Mouse (Mus musculus) embryonic facial prominence, embryonic 11.5 days (tissue): ENCODE measurements around the gene Klhdc8b. TPM values are rescaled to one million over a fixed set of nuclear protein-coding genes. Genes with fewer than 3 reads are reported as not detected.

Source experiments
- ATAC-seq: fragments of 200-750 bp; cut with Nextera tagmentation; replicated peaks from 2 replicates; pipeline ENCODE4 v1.8.0; 2017; ENCODE audit warnings: low read depth; ENCODE audit not compliant: insufficient number of reproducible peaks, low FRiP score, low TSS enrichment
- DNase-seq: peaks from one replicate; pipeline ENCODE4 v3.0.0-alpha.2; 2015; ENCODE audit warnings: low spot score
- H3K27ac ChIP-seq: fragments of 300-500 bp; sonication (generic); replicated peaks from 2 replicates; pipeline ENCODE4 v1.5.1; 2014; ENCODE audit warnings: mild to moderate bottlenecking, low read depth, low read length, control low read depth
- H3K27me3 ChIP-seq: fragments of 300-500 bp; sonication (generic); 2 replicates; pipeline ENCODE4 v1.6.1; 2014; ENCODE audit warnings: mild to moderate bottlenecking, low read length, moderate library complexity, mixed read lengths; ENCODE audit not compliant: control insufficient read depth, insufficient read depth
- H3K36me3 ChIP-seq: fragments of 300-500 bp; sonication (generic); replicated peaks from 2 replicates; pipeline ENCODE4 v1.6.1; 2014; ENCODE audit warnings: low read depth, mild to moderate bottlenecking, low read length, moderate library complexity, mixed read lengths; ENCODE audit not compliant: control insufficient read depth, insufficient read depth
- H3K4me1 ChIP-seq: fragments of 300-500 bp; sonication (generic); 2 replicates; pipeline ENCODE4 v1.6.1; 2014; ENCODE audit warnings: low read length, mixed read lengths; ENCODE audit not compliant: control insufficient read depth, insufficient read depth
- H3K4me2 ChIP-seq: fragments of 300-500 bp; sonication (generic); 2 replicates; pipeline ENCODE4 v1.6.1; 2014; ENCODE audit warnings: low read depth, mild to moderate bottlenecking, control low read depth, low read length, moderate library complexity
- H3K4me3 ChIP-seq: fragments of 300-500 bp; sonication (generic); 2 replicates; pipeline ENCODE4 v1.5.1; 2014; ENCODE audit warnings: low read depth, low read length, control low read depth
- H3K9ac ChIP-seq: fragments of 300-500 bp; sonication (generic); replicated peaks from 2 replicates; pipeline ENCODE4 v1.6.1; 2014; ENCODE audit warnings: mild to moderate bottlenecking, control low read depth, low read length
- H3K9me3 ChIP-seq: fragments of 300-500 bp; sonication (generic); replicated peaks from 2 replicates; pipeline ENCODE4 v1.6.1; 2016; ENCODE audit warnings: mild to moderate bottlenecking, low read length, inconsistent platforms, mixed read lengths; ENCODE audit not compliant: control insufficient read depth
- WGBS: fragments of 180-500 bp; shearing (Covaris S2); extraction: QIAGEN DNeasy Blood & Tissue Kit; methylation state at CpG from one replicate; pipeline ENCODE4 v1.1.7; 2014; 5-methylcytosine and 5-hydroxymethylcytosine counted together
- polyA plus RNA-seq: library from polyadenylated mRNA; unstranded; fragments of >200 nt; fragmentation: Nextera tagmentation; extraction: Ambion mirVana; gene quantifications from 2 replicates; pipeline ENCODE4 v1.2.1, GENCODE M21; 2014

Gene Klhdc8b
- polyA plus RNA-seq, 1 experiment from 2014 or later: 19.0 TPM

DNA sequence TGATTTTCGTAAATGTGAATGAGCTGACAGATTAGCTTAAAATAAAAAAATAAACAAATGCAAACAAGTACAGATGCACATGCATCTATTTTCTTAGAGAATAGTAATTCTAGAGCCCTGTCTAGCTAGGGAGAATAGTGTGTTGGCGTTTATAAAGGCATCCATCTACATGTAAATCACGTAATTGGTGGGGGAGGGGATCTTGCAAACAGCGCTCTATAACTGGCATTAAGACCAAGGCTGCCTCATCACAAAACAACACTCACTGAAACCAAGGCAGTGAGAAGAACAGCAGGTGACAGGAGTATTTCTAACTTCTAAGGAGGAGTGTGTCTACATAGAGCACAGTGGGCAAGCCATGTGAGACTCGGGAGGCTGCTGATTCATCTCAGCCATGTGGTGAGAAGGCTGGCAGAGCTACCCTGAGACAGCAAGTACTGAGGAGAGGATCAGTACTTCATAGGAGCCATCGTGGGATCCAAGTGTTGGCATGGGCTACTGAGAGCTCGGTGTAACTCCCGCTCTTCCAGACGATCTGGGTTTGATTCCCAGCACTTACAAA is 49.9 kb downstream of the Klhdc8b start:
- no peak overlapping the region for H3K4me2 ChIP-seq
- H3K4me3 ChIP-seq: no peak overlapping the region
- ATAC-seq (no peak), DNase-seq (no peak)
- no peaks in the 10 kb centered on the region for H3K9me3 ChIP-seq
- H3K4me1 ChIP-seq: no peaks in the 10 kb centered on the region
- WGBS: 81% methylated on average over 9 of the region's 9 CpGs
- no peaks in the 10 kb centered on the region for H3K36me3 ChIP-seq
- H3K27ac ChIP-seq: no peak overlapping the region
- H3K27me3 ChIP-seq: no peaks in the 10 kb centered on the region
- H3K9ac ChIP-seq: no peak overlapping the region

DNA sequence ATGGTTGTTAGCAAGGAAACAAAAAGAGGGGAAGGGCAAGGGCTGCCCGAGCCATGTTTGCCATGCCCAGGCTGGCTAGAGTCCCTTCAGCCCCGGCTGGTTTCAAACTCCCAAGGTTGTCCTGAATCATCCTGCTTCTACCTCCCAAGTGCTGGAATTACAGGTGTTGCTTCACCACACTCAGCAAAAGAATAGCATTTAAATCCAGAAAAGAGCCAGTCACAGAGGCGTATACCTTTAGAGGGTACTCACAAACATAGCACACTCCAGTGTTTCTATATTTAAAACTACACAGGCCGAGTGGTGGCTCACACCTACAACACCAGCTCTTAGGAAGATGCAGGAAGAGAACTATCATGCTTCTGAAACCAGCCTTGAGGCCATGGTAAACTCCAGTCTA is 51.8 kb downstream of the Klhdc8b start:
- Histone ChIP-seq H3K27me3 (no peaks in the 10 kb centered on the region), H3K4me1 (no peaks in the 10 kb centered on the region), H3K9me3 (no peaks in the 10 kb centered on the region), H3K9ac (no peak overlapping the region), H3K4me2 (no peak overlapping the region), H3K36me3 (no peaks in the 10 kb centered on the region), H3K27ac (no peak overlapping the region), H3K4me3 (no peak overlapping the region)
- WGBS: 86% methylated on average over 4 of the region's 4 CpGs
- ATAC-seq (no peak), DNase-seq (no peak)

DNA sequence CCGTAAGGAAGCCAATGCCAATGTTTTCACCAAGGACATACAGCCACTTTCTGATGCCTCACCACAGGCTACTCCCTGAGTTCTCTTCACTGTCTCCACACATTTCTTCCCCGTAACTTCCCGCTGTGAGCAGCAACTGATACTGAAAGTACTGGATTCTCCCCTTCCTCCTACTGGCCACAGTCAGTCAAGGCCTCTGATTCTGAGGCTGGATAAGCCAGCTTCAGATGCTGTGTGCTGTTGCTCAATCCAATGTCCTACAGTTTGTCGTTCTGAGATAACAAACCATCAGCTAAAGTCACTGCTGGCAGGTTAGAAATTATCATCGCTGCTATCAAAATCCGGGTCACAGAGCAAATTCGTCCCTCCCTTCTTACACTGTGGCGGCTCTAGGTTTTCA is 56.9 kb downstream of the Klhdc8b start:
- no peak overlapping the region for H3K27ac ChIP-seq
- H3K27me3 ChIP-seq: no peaks in the 10 kb centered on the region
- H3K9ac ChIP-seq: no peak overlapping the region
- no peaks in the 10 kb centered on the region for H3K36me3 ChIP-seq
- no peak overlapping the region for H3K4me2 ChIP-seq
- ATAC-seq (no peak), DNase-seq (no peak)
- no peaks in the 10 kb centered on the region for H3K9me3 ChIP-seq
- H3K4me3 ChIP-seq: no peak overlapping the region
- H3K4me1 ChIP-seq: no peaks in the 10 kb centered on the region
- 81% methylated on average over 8 of the region's 8 CpGs for WGBS

DNA sequence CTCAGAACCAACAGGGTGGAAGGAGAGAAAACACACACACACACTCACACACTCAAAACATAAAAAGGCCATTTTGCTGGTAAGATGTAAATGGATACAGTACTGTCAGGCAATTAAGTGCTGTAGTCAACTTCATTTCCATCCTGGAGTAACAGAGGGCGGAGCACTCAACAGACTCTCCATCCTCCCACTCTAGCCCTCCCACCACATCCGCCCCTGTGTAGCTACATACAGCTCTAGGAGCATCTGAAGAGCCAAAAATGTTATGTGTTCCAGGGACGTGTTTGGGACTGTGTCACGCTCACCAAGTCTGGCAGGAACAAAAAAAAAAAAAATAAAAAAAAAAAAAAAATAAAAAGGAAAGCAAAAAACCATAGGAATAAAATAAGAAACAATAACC is 58.3 kb downstream of the Klhdc8b start:
- no peaks in the 10 kb centered on the region for H3K36me3 ChIP-seq
- DNase-seq (no peak), ATAC-seq (no peak)
- H3K27ac ChIP-seq: no peak overlapping the region
- H3K27me3 ChIP-seq: no peaks in the 10 kb centered on the region
- H3K4me2 ChIP-seq: no peak overlapping the region
- WGBS: 83% methylated on average over 4 of the region's 4 CpGs
- H3K9me3 ChIP-seq: no peaks in the 10 kb centered on the region
- no peaks in the 10 kb centered on the region for H3K4me1 ChIP-seq
- no peak overlapping the region for H3K4me3 ChIP-seq
- no peak overlapping the region for H3K9ac ChIP-seq

DNA sequence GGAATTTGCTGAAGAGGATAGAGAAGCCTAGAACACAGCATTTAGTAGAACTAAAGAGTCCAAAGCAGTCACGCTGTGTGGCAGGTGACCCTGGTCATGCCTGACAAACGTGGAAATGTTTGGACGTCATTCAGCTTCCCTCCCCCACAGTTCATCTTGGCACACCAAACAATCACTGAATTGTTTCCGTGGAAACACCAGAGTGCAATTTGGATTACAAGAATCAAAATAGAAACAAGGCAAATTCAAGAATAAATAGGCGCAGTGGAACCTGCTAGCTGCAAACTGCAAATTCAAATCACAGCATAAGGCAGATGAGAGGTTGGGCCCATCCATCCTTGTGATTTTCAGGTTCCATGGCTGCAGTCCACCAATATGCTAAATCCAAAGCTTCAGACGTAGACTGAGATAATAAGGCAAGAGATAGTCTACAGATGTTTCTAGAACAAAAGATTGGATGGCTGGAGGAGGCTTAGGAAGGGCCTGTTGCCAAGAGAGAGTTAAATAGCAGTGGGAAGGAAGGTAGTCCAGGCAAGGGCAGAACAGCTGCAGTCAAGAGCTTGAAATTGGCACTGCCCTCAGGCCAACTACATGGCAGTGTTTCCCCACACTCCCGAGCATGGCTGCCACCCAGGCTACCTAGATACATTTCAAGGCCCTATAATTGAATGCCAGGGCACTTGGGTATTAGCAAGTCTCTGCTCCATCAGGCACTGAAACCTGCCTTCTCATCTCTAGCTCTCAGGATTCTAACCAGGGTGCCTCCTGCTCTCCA is 60.0 kb downstream of the Klhdc8b start:
- H3K27me3 ChIP-seq: no peaks in the 10 kb centered on the region

DNA sequence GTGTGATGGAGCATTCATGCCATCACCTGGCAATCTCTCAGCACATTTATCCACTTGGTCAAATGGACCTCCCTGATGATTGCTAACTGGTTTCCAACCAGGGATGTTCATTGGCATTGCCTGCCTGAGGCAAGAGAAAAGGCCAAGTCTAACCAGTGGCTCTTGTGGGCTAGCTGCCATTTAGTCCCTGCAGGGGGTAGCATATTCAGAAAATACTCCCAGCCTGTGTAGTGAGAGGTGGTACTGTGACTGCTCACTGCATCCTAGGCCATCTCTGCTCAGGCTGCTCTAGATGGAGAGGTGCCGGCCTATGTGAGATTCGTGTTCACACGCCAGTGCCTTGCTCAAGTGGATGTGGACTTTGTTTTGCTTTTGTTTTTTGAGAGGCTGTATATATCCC is 63.1 kb downstream of the Klhdc8b start:
- H3K27ac ChIP-seq: no peak overlapping the region
- H3K9me3 ChIP-seq: no peaks in the 10 kb centered on the region
- DNase-seq (no peak), ATAC-seq (no peak)
- no peaks in the 10 kb centered on the region for H3K27me3 ChIP-seq
- WGBS: 84% methylated on average over 3 of the region's 3 CpGs
- H3K4me3 ChIP-seq: no peak overlapping the region
- H3K4me2 ChIP-seq: no peak overlapping the region
- no peak overlapping the region for H3K9ac ChIP-seq
- no peaks in the 10 kb centered on the region for H3K36me3 ChIP-seq
- no peaks in the 10 kb centered on the region for H3K4me1 ChIP-seq

More for the DNA sequence above, 60.0 kb downstream of the Klhdc8b start:
- H3K4me1 ChIP-seq: no peaks in the 10 kb centered on the region
- H3K9me3 ChIP-seq: no peaks in the 10 kb centered on the region
- H3K9ac ChIP-seq: no peak overlapping the region
- WGBS: 65% methylated on average over 7 of the region's 7 CpGs
- no peak overlapping the region for H3K4me2 ChIP-seq
- no peak overlapping the region for H3K4me3 ChIP-seq
- no peaks in the 10 kb centered on the region for H3K36me3 ChIP-seq
- ATAC-seq (no peak), DNase-seq (no peak)
- no peak overlapping the region for H3K27ac ChIP-seq

Other genes with a start within 250 kb of the Klhdc8b start
- 44.5 and 49.8 TPM in 2 replicates for gene Dag1, start 197.6 kb downstream of the Klhdc8b start, polyA plus RNA-seq
- 48.4 TPM in 2 replicates for gene Nicn1, start 171.2 kb downstream of the Klhdc8b start, polyA plus RNA-seq
- gene Amt, start 164.7 kb downstream of the Klhdc8b start, polyA plus RNA-seq: 14.6 and 16.4 TPM in 2 replicates
- 282 and 303 TPM in 2 replicates for gene Rhoa, start 155.5 kb downstream of the Klhdc8b start, polyA plus RNA-seq
- gene Tcta, start 155.4 kb downstream of the Klhdc8b start, polyA plus RNA-seq: 20.6 and 25.4 TPM in 2 replicates
- 888 and 899 TPM in 2 replicates for gene Gpx1, start 122.7 kb downstream of the Klhdc8b start, polyA plus RNA-seq
- gene Usp4, start 113.7 kb downstream of the Klhdc8b start, polyA plus RNA-seq: 128 and 149 TPM in 2 replicates
- gene 1700102P08Rik, start 68.8 kb downstream of the Klhdc8b start, polyA plus RNA-seq: 0.59 and 0.76 TPM in 2 replicates
- gene Ccdc36, start 33.1 kb downstream of the Klhdc8b start, polyA plus RNA-seq: 1.5 and 1.7 TPM in 2 replicates
- gene BC048562, start 25.1 kb downstream of the Klhdc8b start, polyA plus RNA-seq: not detected in 2 replicates
- 49.1 and 63.2 TPM in 2 replicates for gene Ccdc71, start 1.1 kb downstream of the Klhdc8b start, polyA plus RNA-seq
- gene Lamb2, start 18.2 kb upstream of the Klhdc8b start, polyA plus RNA-seq: 15.3 and 15.4 TPM in 2 replicates
- 52.5 and 59.2 TPM in 2 replicates for gene Usp19, start 29.0 kb upstream of the Klhdc8b start, polyA plus RNA-seq
- gene Qars, start 46.1 kb upstream of the Klhdc8b start, polyA plus RNA-seq: 130 and 138 TPM in 2 replicates
- gene Qrich1, start 55.2 kb upstream of the Klhdc8b start, polyA plus RNA-seq: 165 and 168 TPM in 2 replicates
- gene Impdh2, start 98.7 kb upstream of the Klhdc8b start, polyA plus RNA-seq: 242 and 248 TPM in 2 replicates
- gene Ndufaf3, start 105.9 kb upstream of the Klhdc8b start, polyA plus RNA-seq: 48.4 and 49.0 TPM in 2 replicates
- 167 and 185 TPM in 2 replicates for gene Dalrd3, start 108.3 kb upstream of the Klhdc8b start, polyA plus RNA-seq
- 118 and 130 TPM in 2 replicates for gene Wdr6, start 117.2 kb upstream of the Klhdc8b start, polyA plus RNA-seq
- gene P4htm, start 136.1 kb upstream of the Klhdc8b start, polyA plus RNA-seq: 6.4 and 8.1 TPM in 2 replicates
- gene Arih2, start 187.8 kb upstream of the Klhdc8b start, polyA plus RNA-seq: 44.1 and 48.4 TPM in 2 replicates
- 30.8 and 34.5 TPM in 2 replicates for gene Slc25a20, start 200.5 kb upstream of the Klhdc8b start, polyA plus RNA-seq
- gene Prkar2a, start 227.7 kb upstream of the Klhdc8b start, polyA plus RNA-seq: 36.2 and 37.9 TPM in 2 replicates